Mouse (Mus musculus): ENCODE measurements around the gene Shmt2. TPM values are rescaled to one million over a fixed set of nuclear protein-coding genes. Genes with fewer than 3 reads are reported as not detected.

The Shmt2 gene
- total RNA-seq, 1 experiment = 169 TPM

- Histone ChIP-seq H3K27ac (ENCODE audit: insufficient read depth, low read depth, low read length, poor library complexity, severe bottlenecking) (no peak overlapping the region), H3K9ac (ENCODE audit: insufficient read depth, low read depth, low read length, poor library complexity, severe bottlenecking) (no peak overlapping the region), H3K36me3 (ENCODE audit: control insufficient read depth, insufficient read depth, low read length, poor library complexity, severe bottlenecking) (no peaks in the 10 kb centered on the region; the same call in 1 of the 2 replicates), H3K4me1 (ENCODE audit: control insufficient read depth in 2 of 2, insufficient read depth in 2 of 2, low read length in 2 of 2, poor library complexity in 1 of 2) (peaks cover 0 to 7% of the 10 kb centered on the region in 2 experiments; a peak in 2 of 4 replicates), H3K9me3 (ENCODE audit: control insufficient read depth, insufficient read depth, low read depth, low read length) (no peaks in the 10 kb centered on the region), H3K4me3 (ENCODE audit: insufficient read depth in 1 of 2, low read depth in 1 of 2, low read length in 2 of 2, poor library complexity in 1 of 2, severe bottlenecking in 1 of 2) (no peak overlapping the region)
- in situ Hi-C loops (cut with MboI; ENCODE audit: low sequenced_read_pairs in 2 of 2, unreplicated experiment in 2 of 2) = no loop called here
- no peak for DNase-seq (ENCODE audit: low read depth, low spot score)
- TF ChIP-seq CHD2 (IDR thresholded peaks at IDR 0.05; ENCODE audit: low read depth, low read length) = no peak
- no peak for TF ChIP-seq MAFK (IDR thresholded peaks at IDR 0.05; ENCODE audit: insufficient read depth, low read depth, low read length)
- TF ChIP-seq ZC3H11A (IDR thresholded peaks at IDR 0.05; ENCODE audit: borderline replicate concordance, low read depth, low read length) = no peak
- TF ChIP-seq HCFC1 (IDR thresholded peaks at IDR 0.05; ENCODE audit: borderline replicate concordance, insufficient read depth, low read length) = no peak
- TF ChIP-seq ZNF384 (IDR thresholded peaks at IDR 0.05; ENCODE audit: low read depth, low read length) = no peak
Measured at GRCm38 (mm10) chr10:127544375-127544774, 22.1 kb upstream of the Shmt2 start.

DNA sequence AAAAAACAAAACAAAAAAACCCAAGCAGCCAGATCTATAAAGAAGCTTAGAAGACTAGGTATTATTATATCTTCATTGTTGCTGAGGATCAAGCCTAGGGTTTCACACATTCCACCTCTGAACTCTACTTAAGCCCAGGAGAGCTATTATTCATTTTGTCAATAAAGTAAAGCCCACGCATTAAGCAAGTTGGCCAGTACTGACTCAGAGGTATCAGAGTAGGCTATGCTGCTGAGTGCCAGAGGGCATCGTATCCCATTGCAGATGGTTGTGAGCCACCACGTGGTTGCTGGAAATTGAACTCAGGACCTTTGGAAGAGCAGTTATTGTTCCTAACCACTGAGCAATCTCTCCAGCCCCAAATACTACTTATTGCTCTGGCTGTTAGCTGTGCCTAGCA is 21.7 kb upstream of the Shmt2 start:
- Histone ChIP-seq H3K4me3 (ENCODE audit: insufficient read depth in 1 of 2, low read depth in 1 of 2, low read length in 2 of 2, poor library complexity in 1 of 2, severe bottlenecking in 1 of 2) (no peak overlapping the region), H3K9ac (ENCODE audit: insufficient read depth, low read depth, low read length, poor library complexity, severe bottlenecking) (no peak overlapping the region), H3K36me3 (ENCODE audit: control insufficient read depth, insufficient read depth, low read length, poor library complexity, severe bottlenecking) (no peaks in the 10 kb centered on the region; the same call in 1 of the 2 replicates), H3K27ac (ENCODE audit: insufficient read depth, low read depth, low read length, poor library complexity, severe bottlenecking) (no peak overlapping the region), H3K9me3 (ENCODE audit: control insufficient read depth, insufficient read depth, low read depth, low read length) (no peaks in the 10 kb centered on the region), H3K4me1 (ENCODE audit: control insufficient read depth in 2 of 2, insufficient read depth in 2 of 2, low read length in 2 of 2, poor library complexity in 1 of 2) (peaks cover 0 to 11% of the 10 kb centered on the region in 2 experiments; a peak in 2 of 4 replicates)
- DNase-seq (ENCODE audit: low read depth, low spot score) = no peak
- TF ChIP-seq HCFC1 (IDR thresholded peaks at IDR 0.05; ENCODE audit: borderline replicate concordance, insufficient read depth, low read length) (no peak), ZC3H11A (IDR thresholded peaks at IDR 0.05; ENCODE audit: borderline replicate concordance, low read depth, low read length) (no peak), ZNF384 (IDR thresholded peaks at IDR 0.05; ENCODE audit: low read depth, low read length) (no peak), CHD2 (IDR thresholded peaks at IDR 0.05; ENCODE audit: low read depth, low read length) (no peak), MAFK (IDR thresholded peaks at IDR 0.05; ENCODE audit: insufficient read depth, low read depth, low read length) (no peak)
- in situ Hi-C loops (cut with MboI; ENCODE audit: low sequenced_read_pairs in 2 of 2, unreplicated experiment in 2 of 2) = no loop called here

DNA sequence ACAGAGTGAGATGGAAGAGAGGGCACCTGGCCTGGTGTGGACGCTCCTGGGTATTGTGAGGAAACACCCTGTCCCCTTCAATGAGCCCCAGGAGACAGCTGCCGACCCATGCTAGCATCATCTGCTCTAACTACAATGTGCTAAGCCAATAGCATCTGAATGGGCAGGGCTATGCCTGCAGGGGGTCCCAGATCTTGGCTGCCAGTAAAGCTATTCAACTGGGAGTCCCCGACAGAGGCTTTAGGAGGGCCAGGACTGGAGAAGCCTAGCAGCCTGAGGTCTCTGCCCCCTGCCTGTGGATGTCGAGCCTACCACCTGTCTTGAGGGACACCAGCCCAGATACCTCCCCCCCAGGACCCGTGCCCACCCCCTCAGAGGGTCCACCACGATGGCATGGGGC is 20.5 kb upstream of the Shmt2 start:
- H3K4me1 ChIP-seq (ENCODE audit: control insufficient read depth in 2 of 2, insufficient read depth in 2 of 2, low read length in 2 of 2, poor library complexity in 1 of 2) = peaks cover 0 to 19% of the 10 kb centered on the region in 2 experiments; a peak in 2 of 4 replicates
- H3K4me3 ChIP-seq (ENCODE audit: insufficient read depth in 1 of 2, low read depth in 1 of 2, low read length in 2 of 2, poor library complexity in 1 of 2, severe bottlenecking in 1 of 2) = no peak overlapping the region
- no peaks in the 10 kb centered on the region for H3K9me3 ChIP-seq (ENCODE audit: control insufficient read depth, insufficient read depth, low read depth, low read length)
- TF ChIP-seq MAFK (IDR thresholded peaks at IDR 0.05; ENCODE audit: insufficient read depth, low read depth, low read length) (no peak), ZC3H11A (IDR thresholded peaks at IDR 0.05; ENCODE audit: borderline replicate concordance, low read depth, low read length) (no peak), ZNF384 (IDR thresholded peaks at IDR 0.05; ENCODE audit: low read depth, low read length) (no peak), CHD2 (IDR thresholded peaks at IDR 0.05; ENCODE audit: low read depth, low read length) (no peak), HCFC1 (IDR thresholded peaks at IDR 0.05; ENCODE audit: borderline replicate concordance, insufficient read depth, low read length) (no peak)
- H3K27ac ChIP-seq (ENCODE audit: insufficient read depth, low read depth, low read length, poor library complexity, severe bottlenecking) = no peak overlapping the region
- no peaks in the 10 kb centered on the region; the same call in 1 of the 2 replicates for H3K36me3 ChIP-seq (ENCODE audit: control insufficient read depth, insufficient read depth, low read length, poor library complexity, severe bottlenecking)
- no peak overlapping the region for H3K9ac ChIP-seq (ENCODE audit: insufficient read depth, low read depth, low read length, poor library complexity, severe bottlenecking)
- in situ Hi-C loops (cut with MboI; ENCODE audit: low sequenced_read_pairs in 2 of 2, unreplicated experiment in 2 of 2) = no loop called here
- no peak for DNase-seq (ENCODE audit: low read depth, low spot score)

DNA sequence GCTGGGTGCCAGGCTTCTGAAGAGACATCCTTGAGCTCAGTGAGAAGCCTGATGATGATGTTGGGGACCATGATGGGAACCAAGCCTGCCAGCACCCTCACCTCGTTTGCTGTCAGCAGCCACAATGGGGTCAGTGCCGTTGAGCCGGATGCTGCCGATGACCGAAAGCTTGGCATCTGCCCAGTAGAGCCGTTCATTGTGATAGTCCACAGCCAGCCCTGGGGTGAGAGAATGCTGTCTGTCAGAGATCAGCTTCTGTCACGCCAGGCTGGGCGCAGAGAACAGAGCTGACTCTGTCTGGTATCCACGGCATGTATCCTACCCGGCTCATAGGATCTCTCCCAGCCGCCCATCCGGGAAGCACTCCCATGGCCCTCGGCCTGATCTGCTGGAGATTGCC is 19.8 kb upstream of the Shmt2 start:
- in situ Hi-C loops (cut with MboI; ENCODE audit: low sequenced_read_pairs in 2 of 2, unreplicated experiment in 2 of 2) = no loop called here
- TF ChIP-seq ZC3H11A (IDR thresholded peaks at IDR 0.05; ENCODE audit: borderline replicate concordance, low read depth, low read length) = no peak
- no peak for TF ChIP-seq ZNF384 (IDR thresholded peaks at IDR 0.05; ENCODE audit: low read depth, low read length)
- no peak for TF ChIP-seq MAFK (IDR thresholded peaks at IDR 0.05; ENCODE audit: insufficient read depth, low read depth, low read length)
- TF ChIP-seq HCFC1 (IDR thresholded peaks at IDR 0.05; ENCODE audit: borderline replicate concordance, insufficient read depth, low read length) = no peak
- TF ChIP-seq CHD2 (IDR thresholded peaks at IDR 0.05; ENCODE audit: low read depth, low read length) = no peak
- no peak overlapping the region for H3K27ac ChIP-seq (ENCODE audit: insufficient read depth, low read depth, low read length, poor library complexity, severe bottlenecking)
- no peak overlapping the region for H3K4me3 ChIP-seq (ENCODE audit: insufficient read depth in 1 of 2, low read depth in 1 of 2, low read length in 2 of 2, poor library complexity in 1 of 2, severe bottlenecking in 1 of 2)
- no peaks in the 10 kb centered on the region for H3K9me3 ChIP-seq (ENCODE audit: control insufficient read depth, insufficient read depth, low read depth, low read length)
- H3K9ac ChIP-seq (ENCODE audit: insufficient read depth, low read depth, low read length, poor library complexity, severe bottlenecking) = no peak overlapping the region
- H3K36me3 ChIP-seq (ENCODE audit: control insufficient read depth, insufficient read depth, low read length, poor library complexity, severe bottlenecking) = no peaks in the 10 kb centered on the region; the same call in 1 of the 2 replicates
- no peak for DNase-seq (ENCODE audit: low read depth, low spot score)
- peaks cover 0 to 21% of the 10 kb centered on the region in 2 experiments; a peak in 2 of 4 replicates for H3K4me1 ChIP-seq (ENCODE audit: control insufficient read depth in 2 of 2, insufficient read depth in 2 of 2, low read length in 2 of 2, poor library complexity in 1 of 2)

All from ES-E14 (cell line).